Mouse (Mus musculus) hindbrain, embryonic 16.5 days (tissue): ENCODE measurements around the gene Il31ra. TPM values are rescaled to one million over a fixed set of nuclear protein-coding genes. Genes with fewer than 3 reads are reported as not detected.

Experiments used
- ATAC-seq: fragments of 200-750 bp; cut with Nextera tagmentation; 2 replicates; pipeline ENCODE4 v1.8.0; 2017; ENCODE audit warnings: moderate TSS enrichment, moderate library complexity
- H3K27ac ChIP-seq: fragments of 300-500 bp; sonication (generic); 2 replicates; pipeline ENCODE4 v1.5.1; 2014; ENCODE audit warnings: low read depth, mild to moderate bottlenecking, control low read depth, low read length, moderate library complexity
- H3K27me3 ChIP-seq: fragments of 300-500 bp; sonication (generic); replicated peaks from 2 replicates; pipeline ENCODE4 v1.6.1; 2014; ENCODE audit warnings: low read length; ENCODE audit not compliant: control insufficient read depth, insufficient read depth
- H3K36me3 ChIP-seq: fragments of 300-500 bp; sonication (generic); 2 replicates; pipeline ENCODE4 v1.6.1; 2014; ENCODE audit warnings: mild to moderate bottlenecking, low read length, moderate library complexity, mixed read lengths; ENCODE audit not compliant: control insufficient read depth, insufficient read depth
- H3K4me1 ChIP-seq: fragments of 300-500 bp; sonication (generic); 2 replicates; pipeline ENCODE4 v1.6.1; 2014; ENCODE audit warnings: low read depth, low read length; ENCODE audit not compliant: control insufficient read depth, insufficient read depth
- H3K4me2 ChIP-seq: fragments of 300-500 bp; sonication (generic); 2 replicates; pipeline ENCODE4 v1.6.1; 2014; ENCODE audit warnings: mild to moderate bottlenecking, low read length, control low read depth, moderate library complexity
- H3K4me3 ChIP-seq: fragments of 300-500 bp; sonication (generic); 2 replicates; pipeline ENCODE4 v1.5.1; 2014; ENCODE audit warnings: mild to moderate bottlenecking, low read length, control low read depth, moderate library complexity
- H3K9ac ChIP-seq: fragments of 300-500 bp; sonication (generic); 2 replicates; pipeline ENCODE4 v1.6.1; 2014; ENCODE audit warnings: low read depth, mild to moderate bottlenecking, control low read depth, low read length, moderate library complexity
- H3K9me3 ChIP-seq: fragments of 300-500 bp; sonication (generic); 2 replicates; pipeline ENCODE4 v1.6.1; 2014; ENCODE audit warnings: mild to moderate bottlenecking, low read length, moderate library complexity; ENCODE audit not compliant: control insufficient read depth
- WGBS: fragments of 180-500 bp; shearing (Covaris S2); extraction: QIAGEN DNeasy Blood & Tissue Kit; methylation state at CpG from one replicate; pipeline ENCODE4 v1.1.7; 2014; 5-methylcytosine and 5-hydroxymethylcytosine counted together
- polyA plus RNA-seq: library from polyadenylated mRNA; unstranded; fragments of >200 nt; fragmentation: Nextera tagmentation; extraction: Ambion mirVana; gene quantifications from 2 replicates; pipeline ENCODE4 v1.2.1, GENCODE M21; 2015

Il31ra gene
- polyA plus RNA-seq, 1 experiment from 2014 or later = 0.16 TPM

- Histone ChIP-seq H3K4me1 (no peaks in the 10 kb centered on the region), H3K9me3 (no peaks in the 10 kb centered on the region), H3K9ac (no peak overlapping the region), H3K27ac (no peak overlapping the region), H3K36me3 (peaks cover 18% of the 10 kb centered on the region; the same call in 1 of the 2 replicates), H3K4me3 (no peak overlapping the region), H3K4me2 (no peak overlapping the region), H3K27me3 (no peaks in the 10 kb centered on the region)
- ATAC-seq = no peak
- 97% methylated on average over 5 of the region's 5 CpGs for WGBS
Observed at GRCm38 (mm10) chr13:112486236-112486635, 107.9 kb downstream of the Il31ra start.

- H3K9me3 ChIP-seq = no peaks in the 10 kb centered on the region
- no peak overlapping the region for H3K4me3 ChIP-seq
- peaks cover 18% of the 10 kb centered on the region for H3K36me3 ChIP-seq
- H3K9ac ChIP-seq = no peak overlapping the region
- WGBS = 84% methylated on average over 7 of the region's 7 CpGs
- no peak for ATAC-seq
- H3K27me3 ChIP-seq = no peaks in the 10 kb centered on the region
- H3K27ac ChIP-seq = no peak overlapping the region
- no peaks in the 10 kb centered on the region for H3K4me1 ChIP-seq
- H3K4me2 ChIP-seq = no peak overlapping the region
Observed at GRCm38 (mm10) chr13:112483015-112483414, 111.1 kb downstream of the Il31ra start.

GRCm38 (mm10) chr13:112482525-112482924 lies 111.6 kb downstream of the Il31ra start:
- WGBS = 97% methylated on average over 5 of the region's 5 CpGs
- Histone ChIP-seq H3K9me3 (no peaks in the 10 kb centered on the region), H3K4me1 (no peaks in the 10 kb centered on the region), H3K27ac (no peak overlapping the region), H3K4me2 (no peak overlapping the region), H3K36me3 (peaks cover 18% of the 10 kb centered on the region), H3K27me3 (no peaks in the 10 kb centered on the region), H3K9ac (no peak overlapping the region), H3K4me3 (no peak overlapping the region)
- ATAC-seq = no peak

- WGBS = 89% methylated on average over 15 of the region's 15 CpGs
- no peak overlapping the region for H3K9ac ChIP-seq
- H3K36me3 ChIP-seq = peaks cover 21% of the 10 kb centered on the region
- no peak overlapping the region for H3K4me2 ChIP-seq
- no peaks in the 10 kb centered on the region for H3K9me3 ChIP-seq
- H3K4me1 ChIP-seq = no peaks in the 10 kb centered on the region
- H3K27ac ChIP-seq = no peak overlapping the region
- no peak for ATAC-seq
- H3K4me3 ChIP-seq = no peak overlapping the region
- H3K27me3 ChIP-seq = no peaks in the 10 kb centered on the region
Observed at GRCm38 (mm10) chr13:112479926-112480325, 114.2 kb downstream of the Il31ra start.

- Histone ChIP-seq H3K36me3 (peaks cover 20% of the 10 kb centered on the region), H3K4me1 (no peaks in the 10 kb centered on the region), H3K9me3 (no peaks in the 10 kb centered on the region), H3K4me2 (no peak overlapping the region), H3K9ac (no peak overlapping the region), H3K27me3 (no peaks in the 10 kb centered on the region), H3K4me3 (no peak overlapping the region), H3K27ac (no peak overlapping the region)
- no peak for ATAC-seq
- WGBS = 85% methylated on average over 7 of the region's 7 CpGs
Observed at GRCm38 (mm10) chr13:112479032-112479431, 115.1 kb downstream of the Il31ra start.

GRCm38 (mm10) chr13:112473757-112474755 lies 120.1 kb downstream of the Il31ra start:
- H3K9me3 ChIP-seq = no peaks in the 10 kb centered on the region
- H3K27ac ChIP-seq = no peak overlapping the region
- no peak overlapping the region for H3K9ac ChIP-seq
- WGBS = 83% methylated on average over 21 of the region's 21 CpGs
- no peaks in the 10 kb centered on the region for H3K4me1 ChIP-seq
- peaks cover 9% of the 10 kb centered on the region for H3K36me3 ChIP-seq
- H3K27me3 ChIP-seq = no peaks in the 10 kb centered on the region
- H3K4me3 ChIP-seq = no peak overlapping the region
- no peak for ATAC-seq
- H3K4me2 ChIP-seq = no peak overlapping the region

- Histone ChIP-seq H3K36me3 (peaks cover 9% of the 10 kb centered on the region), H3K27me3 (no peaks in the 10 kb centered on the region), H3K4me2 (no peak overlapping the region), H3K9ac (no peak overlapping the region), H3K4me1 (no peaks in the 10 kb centered on the region), H3K27ac (no peak overlapping the region), H3K9me3 (no peaks in the 10 kb centered on the region), H3K4me3 (no peak overlapping the region)
- ATAC-seq = no peak
- 88% methylated on average over 16 of the region's 19 CpGs for WGBS
Observed at GRCm38 (mm10) chr13:112472401-112473023, 121.6 kb downstream of the Il31ra start.

- H3K9ac ChIP-seq = no peak overlapping the region
- no peak overlapping the region for H3K4me2 ChIP-seq
- no peaks in the 10 kb centered on the region for H3K27me3 ChIP-seq
- 90% methylated on average over 9 of the region's 9 CpGs for WGBS
- H3K4me3 ChIP-seq = no peak overlapping the region
- no peaks in the 10 kb centered on the region; the same call in 1 of the 2 replicates for H3K4me1 ChIP-seq
- no peak for ATAC-seq
- H3K27ac ChIP-seq = no peak overlapping the region
- no peaks in the 10 kb centered on the region for H3K9me3 ChIP-seq
- peaks cover 9% of the 10 kb centered on the region for H3K36me3 ChIP-seq
Observed at GRCm38 (mm10) chr13:112471201-112471600, 123.0 kb downstream of the Il31ra start.
